Mouse (Mus musculus): ENCODE measurements around the gene Mtch1. TPM values are rescaled to one million over a fixed set of nuclear protein-coding genes. Genes with fewer than 3 reads are reported as not detected.
"Not testable (repeated sequence)": the region's sequence is repeated elsewhere in the genome, so short reads cannot be mapped to it uniquely, and the experiment has no call there.

Gene Mtch1
- polyA plus RNA-seq (2014; fragmentation: Nextera tagmentation; extraction: Ambion mirVana): 266 and 306 TPM in 2 replicates

GRCm38 (mm10) chr17:29347645-29348256 lies at the start of gene Mtch1:
Mtch1 (minus strand) TSS chr17:29347934.
- peak within 1 kb of the TSS; percentile 82 for H3K4me2 ChIP-seq
- WGBS (ENCODE audit: insufficient replicate concordance): 1% methylated on average over 41 of the region's 53 CpGs
- peak within 1 kb of the TSS; percentile 87 for H3K4me3 ChIP-seq (ENCODE audit: low read depth, low read length)
- H3K9ac ChIP-seq (ENCODE audit: low read depth, low read length): peak within 1 kb of the TSS; percentile 83
- H3K9me3 ChIP-seq (replicated peaks; ENCODE audit: control insufficient read depth, low read length): no peaks in the 10 kb centered on the region
- peak within 1 kb of the TSS; percentile 75 for H3K27ac ChIP-seq (ENCODE audit: low read depth, low read length)
- peaks cover 3% of the 10 kb centered on the region; the same call in 1 of the 2 replicates for H3K36me3 ChIP-seq (ENCODE audit: control insufficient read depth, insufficient read depth, low read length)
- no peaks in the 10 kb centered on the region for H3K27me3 ChIP-seq (ENCODE audit: control insufficient read depth, insufficient read depth, low read length)
- H3K4me1 ChIP-seq (ENCODE audit: control insufficient read depth, insufficient read depth, low read length): peaks cover 19% of the 10 kb centered on the region
- ATAC-seq (replicated peaks; ENCODE audit: insufficient number of reproducible peaks, low FRiP score, low TSS enrichment): peak; percentile 94

- Histone ChIP-seq H3K4me3 (ENCODE audit: low read depth, low read length) (no peak overlapping the region), H3K36me3 (ENCODE audit: control insufficient read depth, insufficient read depth, low read length) (no peaks in the 10 kb centered on the region), H3K9ac (ENCODE audit: low read depth, low read length) (no peak overlapping the region), H3K4me1 (ENCODE audit: control insufficient read depth, insufficient read depth, low read length) (peaks cover 32% of the 10 kb centered on the region), H3K27me3 (ENCODE audit: control insufficient read depth, insufficient read depth, low read length) (no peaks in the 10 kb centered on the region), H3K4me2 (peak overlapping the region; percentile 23), H3K9me3 (replicated peaks; ENCODE audit: control insufficient read depth, low read length) (no peaks in the 10 kb centered on the region), H3K27ac (ENCODE audit: low read depth, low read length) (no peak overlapping the region)
- ATAC-seq (replicated peaks; ENCODE audit: insufficient number of reproducible peaks, low FRiP score, low TSS enrichment): peak; percentile 44; the same call in 1 of the 2 replicates
- WGBS (ENCODE audit: insufficient replicate concordance): 20% methylated on average over 6 of the region's 6 CpGs
These were observed 49.1 kb upstream of the Mtch1 start for GRCm38 (mm10) chr17:29396821-29397242.

GRCm38 (mm10) chr17:29396056-29396799 lies 48.5 kb upstream of the Mtch1 start:
- no peak for ATAC-seq (replicated peaks; ENCODE audit: insufficient number of reproducible peaks, low FRiP score, low TSS enrichment)
- Histone ChIP-seq H3K27me3 (ENCODE audit: control insufficient read depth, insufficient read depth, low read length) (no peaks in the 10 kb centered on the region), H3K4me1 (ENCODE audit: control insufficient read depth, insufficient read depth, low read length) (peaks cover 33% of the 10 kb centered on the region), H3K4me3 (ENCODE audit: low read depth, low read length) (no peak overlapping the region), H3K4me2 (no peak overlapping the region), H3K9ac (ENCODE audit: low read depth, low read length) (no peak overlapping the region), H3K9me3 (replicated peaks; ENCODE audit: control insufficient read depth, low read length) (no peaks in the 10 kb centered on the region), H3K36me3 (ENCODE audit: control insufficient read depth, insufficient read depth, low read length) (no peaks in the 10 kb centered on the region), H3K27ac (ENCODE audit: low read depth, low read length) (no peak overlapping the region)
- 55% methylated on average over 6 of the region's 6 CpGs for WGBS (ENCODE audit: insufficient replicate concordance)

DNA sequence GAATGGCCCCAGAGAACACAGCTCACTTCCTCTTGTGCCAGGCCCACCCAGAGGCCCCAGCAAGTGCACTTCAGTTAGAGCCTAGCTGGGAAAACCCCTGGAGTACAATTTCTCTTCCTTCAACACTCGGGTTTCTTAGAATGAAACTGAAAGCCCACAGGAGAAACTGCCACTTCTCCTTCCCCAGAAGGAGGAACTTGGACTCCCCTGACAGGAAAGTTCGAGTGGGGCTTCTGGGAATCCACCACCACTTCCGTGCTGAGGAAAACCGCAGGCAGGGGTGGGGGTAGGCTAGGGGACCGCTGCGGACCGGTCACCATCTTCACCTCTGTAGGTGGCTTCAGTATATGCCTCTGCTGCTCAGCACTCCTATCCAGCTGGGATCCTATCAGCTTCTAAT lies 47.6 kb upstream of the Mtch1 start:
- 0 out of 2 replicates have a peak overlapping the region, but pooled peaks have one; percentile 10 for H3K27ac ChIP-seq (ENCODE audit: low read depth, low read length)

DNA sequence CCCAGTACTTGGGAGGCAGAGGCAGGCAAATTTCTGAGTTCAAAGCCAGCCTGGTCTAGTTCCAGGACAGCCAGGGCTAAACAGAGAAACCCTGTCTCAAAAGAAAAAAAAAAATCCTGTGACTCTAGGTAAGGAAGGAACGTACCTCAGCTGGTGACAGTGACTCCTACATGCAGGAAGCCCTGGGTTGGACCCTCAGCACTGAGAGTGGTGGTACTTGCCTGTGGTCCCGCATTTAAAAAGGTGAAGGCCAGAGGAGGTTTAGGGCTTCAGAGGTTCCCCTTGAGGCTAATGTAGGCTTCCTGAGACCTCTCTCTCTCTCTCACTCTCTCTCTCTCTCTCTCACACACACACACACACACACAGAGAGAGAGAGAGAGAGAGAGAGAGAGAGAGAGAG lies 47.0 kb upstream of the Mtch1 start:
- not testable (repeated sequence) for H3K27ac ChIP-seq (ENCODE audit: low read depth, low read length); H3K27me3 ChIP-seq (ENCODE audit: control insufficient read depth, insufficient read depth, low read length); H3K4me3 ChIP-seq (ENCODE audit: low read depth, low read length); H3K4me2 ChIP-seq; H3K9ac ChIP-seq (ENCODE audit: low read depth, low read length); H3K9me3 ChIP-seq (replicated peaks; ENCODE audit: control insufficient read depth, low read length); ATAC-seq (replicated peaks; ENCODE audit: insufficient number of reproducible peaks, low FRiP score, low TSS enrichment); H3K36me3 ChIP-seq (ENCODE audit: control insufficient read depth, insufficient read depth, low read length)
- H3K4me1 ChIP-seq (ENCODE audit: control insufficient read depth, insufficient read depth, low read length): peaks cover 34% of the 10 kb centered on the region
- 87% methylated on average over 2 of the region's 2 CpGs for WGBS (ENCODE audit: insufficient replicate concordance)

More for the DNA sequence above, 47.6 kb upstream of the Mtch1 start:
- H3K27me3 ChIP-seq (ENCODE audit: control insufficient read depth, insufficient read depth, low read length): no peaks in the 10 kb centered on the region
- no peak overlapping the region for H3K9ac ChIP-seq (ENCODE audit: low read depth, low read length)
- peaks cover 35% of the 10 kb centered on the region for H3K4me1 ChIP-seq (ENCODE audit: control insufficient read depth, insufficient read depth, low read length)
- H3K36me3 ChIP-seq (ENCODE audit: control insufficient read depth, insufficient read depth, low read length): no peaks in the 10 kb centered on the region
- no peak overlapping the region for H3K4me2 ChIP-seq
- no peak overlapping the region for H3K4me3 ChIP-seq (ENCODE audit: low read depth, low read length)
- H3K9me3 ChIP-seq (replicated peaks; ENCODE audit: control insufficient read depth, low read length): no peaks in the 10 kb centered on the region
- WGBS (ENCODE audit: insufficient replicate concordance): 52% methylated on average over 7 of the region's 7 CpGs
- no peak for ATAC-seq (replicated peaks; ENCODE audit: insufficient number of reproducible peaks, low FRiP score, low TSS enrichment)

GRCm38 (mm10) chr17:29394106-29394760 lies 46.5 kb upstream of the Mtch1 start:
- no peak overlapping the region for H3K4me2 ChIP-seq
- H3K4me3 ChIP-seq (ENCODE audit: low read depth, low read length): no peak overlapping the region
- H3K9ac ChIP-seq (ENCODE audit: low read depth, low read length): no peak overlapping the region
- ATAC-seq (replicated peaks; ENCODE audit: insufficient number of reproducible peaks, low FRiP score, low TSS enrichment): no peak
- no peak overlapping the region for H3K27ac ChIP-seq (ENCODE audit: low read depth, low read length)
- peaks cover 31% of the 10 kb centered on the region for H3K4me1 ChIP-seq (ENCODE audit: control insufficient read depth, insufficient read depth, low read length)
- H3K27me3 ChIP-seq (ENCODE audit: control insufficient read depth, insufficient read depth, low read length): no peaks in the 10 kb centered on the region
- no peaks in the 10 kb centered on the region for H3K36me3 ChIP-seq (ENCODE audit: control insufficient read depth, insufficient read depth, low read length)
- 51% methylated on average over 9 of the region's 9 CpGs for WGBS (ENCODE audit: insufficient replicate concordance)
- no peaks in the 10 kb centered on the region for H3K9me3 ChIP-seq (replicated peaks; ENCODE audit: control insufficient read depth, low read length)

- no peak overlapping the region for H3K4me2 ChIP-seq
- no peaks in the 10 kb centered on the region for H3K27me3 ChIP-seq (ENCODE audit: control insufficient read depth, insufficient read depth, low read length)
- no peak overlapping the region for H3K27ac ChIP-seq (ENCODE audit: low read depth, low read length)
- H3K4me1 ChIP-seq (ENCODE audit: control insufficient read depth, insufficient read depth, low read length): peaks cover 24% of the 10 kb centered on the region
- no peak for ATAC-seq (replicated peaks; ENCODE audit: insufficient number of reproducible peaks, low FRiP score, low TSS enrichment)
- no peaks in the 10 kb centered on the region for H3K36me3 ChIP-seq (ENCODE audit: control insufficient read depth, insufficient read depth, low read length)
- no peaks in the 10 kb centered on the region for H3K9me3 ChIP-seq (replicated peaks; ENCODE audit: control insufficient read depth, low read length)
- no peak overlapping the region for H3K4me3 ChIP-seq (ENCODE audit: low read depth, low read length)
- no peak overlapping the region for H3K9ac ChIP-seq (ENCODE audit: low read depth, low read length)
- WGBS (ENCODE audit: insufficient replicate concordance): 65% methylated on average over 14 of the region's 14 CpGs
These were observed 45.8 kb upstream of the Mtch1 start for GRCm38 (mm10) chr17:29393335-29394089.

- no peak for ATAC-seq (replicated peaks; ENCODE audit: insufficient number of reproducible peaks, low FRiP score, low TSS enrichment)
- Histone ChIP-seq H3K4me2 (no peak overlapping the region), H3K36me3 (ENCODE audit: control insufficient read depth, insufficient read depth, low read length) (no peaks in the 10 kb centered on the region), H3K27ac (ENCODE audit: low read depth, low read length) (no peak overlapping the region), H3K27me3 (ENCODE audit: control insufficient read depth, insufficient read depth, low read length) (no peaks in the 10 kb centered on the region), H3K4me1 (ENCODE audit: control insufficient read depth, insufficient read depth, low read length) (peaks cover 9% of the 10 kb centered on the region), H3K4me3 (ENCODE audit: low read depth, low read length) (no peak overlapping the region), H3K9me3 (replicated peaks; ENCODE audit: control insufficient read depth, low read length) (no peaks in the 10 kb centered on the region), H3K9ac (ENCODE audit: low read depth, low read length) (no peak overlapping the region)
- WGBS (ENCODE audit: insufficient replicate concordance): 47% methylated on average over 8 of the region's 8 CpGs
These were observed 43.5 kb upstream of the Mtch1 start for GRCm38 (mm10) chr17:29391280-29391679.
